8 mouse cellular contexts compared by ENCODE assay signal in the genomic region with DNA sequence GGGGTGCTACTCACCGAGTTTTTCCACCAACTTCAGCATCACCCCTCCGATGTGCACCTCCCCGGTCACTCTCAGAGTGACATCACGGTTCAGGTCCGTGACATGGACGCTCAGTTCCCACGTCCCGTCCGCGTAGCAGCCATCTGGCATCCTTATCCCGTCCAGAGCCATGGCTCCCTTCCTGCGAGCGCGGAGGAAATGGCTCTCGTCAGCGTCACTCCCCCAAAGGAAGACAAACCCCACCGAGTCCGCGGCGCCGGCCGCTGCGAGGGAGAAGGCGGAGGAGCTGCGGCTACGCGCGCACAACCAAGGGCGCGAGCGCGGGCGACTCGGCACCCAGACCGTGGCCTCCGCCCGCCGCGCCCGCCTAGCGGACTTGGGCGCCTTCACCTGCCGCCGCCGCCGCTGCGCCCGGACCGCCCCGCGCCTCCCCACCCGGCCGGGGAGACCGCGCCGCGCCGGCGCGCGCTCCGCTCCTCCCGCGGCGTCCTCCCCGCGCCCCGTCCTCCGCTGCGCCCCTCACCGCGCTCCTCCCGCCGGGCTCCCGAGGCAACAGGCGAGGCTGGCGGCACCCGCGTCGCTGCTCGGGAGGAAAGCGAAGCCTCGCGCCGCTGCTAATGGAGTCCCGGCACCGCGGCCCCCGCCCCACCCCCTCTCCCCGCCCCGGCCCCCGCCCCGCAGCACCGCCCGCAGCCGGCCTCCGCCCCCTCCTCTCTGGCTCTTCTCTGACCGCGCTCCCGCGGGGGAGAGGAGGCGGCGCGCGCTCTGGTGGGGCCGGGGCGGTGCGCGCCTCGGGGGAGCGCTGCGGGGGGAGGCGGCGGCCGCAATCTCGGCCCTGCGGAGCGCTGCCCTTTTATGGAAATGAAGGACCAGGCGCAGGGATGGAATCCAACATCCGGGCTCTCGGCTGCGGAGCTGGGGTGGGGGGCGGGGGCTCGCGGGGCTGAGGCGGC. TPM values are rescaled to one million over a fixed set of nuclear protein-coding genes. Genes with fewer than 3 reads are reported as not detected.
DNase-seq lines count a peak whose midpoint lies in the region; ATAC-seq and TF ChIP-seq lines count a peak whose summit lies in the region.

Gene Fermt2 (minus strand): TSS at position 708 of the 953 bp plus-strand sequence.

- no peak for DNase-seq in spleen, adult 2 months (ENCODE audit: low read depth in 1 of 2, low spot score in 2 of 2)
- no peak for DNase-seq in spleen, adult 12 weeks (ENCODE audit: low spot score)
- DNase-seq in heart, adult 9 months (ENCODE audit: low spot score in 2 of 2), result peak; percentile 91 to 93
- peak; percentile 94 for DNase-seq in neural tube, embryonic 10.5 days (ENCODE audit: extremely low spot score, low spot score)
- DNase-seq in thymus, postnatal 0 days (ENCODE audit: low spot score), result no peak

- H3K4me2 ChIP-seq in embryonic facial prominence, embryonic 15.5 days (replicated peaks), result peak within 1 kb of the TSS; percentile 70
- H3K4me2 ChIP-seq in kidney, embryonic 14.5 days (replicated peaks; ENCODE audit: low read depth, low read length), result peak within 1 kb of the TSS; percentile 86
- peak within 1 kb of the TSS; percentile 74 for H3K4me2 ChIP-seq in limb, embryonic 15.5 days

- peak within 1 kb of the TSS; percentile 52 for H3K4me3 ChIP-seq in spleen, adult 2 months (ENCODE audit: extremely low read depth, insufficient read depth, insufficient read length)
- H3K4me3 ChIP-seq in embryonic facial prominence, embryonic 15.5 days (replicated peaks), result peak within 1 kb of the TSS; percentile 58
- H3K4me3 ChIP-seq in kidney, embryonic 14.5 days (ENCODE audit: low read length), result peak within 1 kb of the TSS; percentile 80
- H3K4me3 ChIP-seq in limb, embryonic 15.5 days, result peak within 1 kb of the TSS; percentile 82

- peak within 1 kb of the TSS; percentile 48 for H3K27ac ChIP-seq in spleen, adult 2 months (ENCODE audit: insufficient read depth, low read length)
- peak within 1 kb of the TSS; percentile 96 for H3K27ac ChIP-seq in embryonic facial prominence, embryonic 15.5 days (replicated peaks)
- peak within 1 kb of the TSS; percentile 93 for H3K27ac ChIP-seq in kidney, embryonic 14.5 days (ENCODE audit: low read depth, low read length)
- peak within 1 kb of the TSS; percentile 98 for H3K27ac ChIP-seq in limb, embryonic 15.5 days

- 2% methylated on average over 81 of the region's 126 CpGs for WGBS in spleen, adult 2 months
- WGBS in embryonic facial prominence, embryonic 15.5 days, result under 1% methylated on average over 104 of the region's 126 CpGs
- WGBS in kidney, embryonic 14.5 days, result 1% methylated on average over 68 of the region's 126 CpGs
- WGBS in limb, embryonic 15.5 days, result under 1% methylated on average over 69 of the region's 126 CpGs

- TF ChIP-seq CTCF in spleen, adult 2 months (IDR thresholded peaks at IDR 0.05; ENCODE audit: extremely low read depth, insufficient read depth, insufficient read length, insufficient replicate concordance), result no peak

- peak within 1 kb of the TSS; percentile 65 for H3K9ac ChIP-seq in embryonic facial prominence, embryonic 15.5 days
- peak within 1 kb of the TSS; percentile 94 for H3K9ac ChIP-seq in kidney, embryonic 14.5 days (ENCODE audit: low read depth, low read length)
- peak within 1 kb of the TSS; percentile 86 for H3K9ac ChIP-seq in limb, embryonic 15.5 days

- no peaks in the 10 kb centered on the region for H3K4me1 ChIP-seq in spleen, adult 2 months (ENCODE audit: control insufficient read depth, insufficient read depth, insufficient read length)
- peaks cover 22% of the 10 kb centered on the region; the same call in 1 of the 2 replicates for H3K4me1 ChIP-seq in embryonic facial prominence, embryonic 15.5 days
- peaks cover 17% of the 10 kb centered on the region for H3K4me1 ChIP-seq in kidney, embryonic 14.5 days (ENCODE audit: control insufficient read depth, insufficient read depth, low read length)
- peaks cover 24% of the 10 kb centered on the region for H3K4me1 ChIP-seq in limb, embryonic 15.5 days

- H3K27me3 ChIP-seq in spleen, adult 2 months (ENCODE audit: control insufficient read depth, insufficient read depth, low read length), result peaks cover 6% of the 10 kb centered on the region
- H3K27me3 ChIP-seq in embryonic facial prominence, embryonic 15.5 days, result no peaks in the 10 kb centered on the region
- H3K27me3 ChIP-seq in kidney, embryonic 14.5 days (ENCODE audit: control insufficient read depth, insufficient read depth, low read length), result no peaks in the 10 kb centered on the region
- H3K27me3 ChIP-seq in limb, embryonic 15.5 days, result no peaks in the 10 kb centered on the region

- no peak for TF ChIP-seq POLR2A in spleen, adult 2 months (IDR thresholded peaks at IDR 0.05; ENCODE audit: low read depth, low read length)

- ATAC-seq in embryonic facial prominence, embryonic 15.5 days (ENCODE audit: insufficient number of reproducible peaks, low FRiP score, low TSS enrichment, low read depth), result peak; percentile 91
- peak; percentile 91 for ATAC-seq in kidney, embryonic 14.5 days (ENCODE audit: low FRiP score, low TSS enrichment)
- ATAC-seq in limb, embryonic 15.5 days (ENCODE audit: insufficient number of reproducible peaks, low FRiP score, low TSS enrichment, low read depth), result peak; percentile 87

- H3K36me3 ChIP-seq in spleen, adult 2 months (ENCODE audit: control insufficient read depth, insufficient read depth, low read length), result no peaks in the 10 kb centered on the region
- no peaks in the 10 kb centered on the region for H3K36me3 ChIP-seq in embryonic facial prominence, embryonic 15.5 days
- no peaks in the 10 kb centered on the region; the same call in 1 of the 2 replicates for H3K36me3 ChIP-seq in kidney, embryonic 14.5 days (ENCODE audit: control insufficient read depth, insufficient read depth, low read length)
- H3K36me3 ChIP-seq in limb, embryonic 15.5 days, result no peaks in the 10 kb centered on the region

- no peaks in the 10 kb centered on the region for H3K9me3 ChIP-seq in embryonic facial prominence, embryonic 15.5 days (replicated peaks)
- no peaks in the 10 kb centered on the region for H3K9me3 ChIP-seq in kidney, embryonic 14.5 days (ENCODE audit: control insufficient read depth, low read length)
- no peaks in the 10 kb centered on the region for H3K9me3 ChIP-seq in limb, embryonic 15.5 days

RNA-seq across cellular contexts. Expression of gene Fermt2, which starts in this region (rescaled TPM):
- 7.9 and 9.3 TPM in 2 replicates for polyA plus RNA-seq in spleen, adult 2 months (2012; rRNA removed)
- 136 and 150 TPM in 2 replicates for polyA plus RNA-seq in embryonic facial prominence, embryonic 15.5 days (2015; fragmentation: Nextera tagmentation; extraction: Ambion mirVana)
- polyA plus RNA-seq in kidney, embryonic 14.5 days (2014; fragmentation: Nextera tagmentation; extraction: Ambion mirVana), result 147 and 172 TPM in 2 replicates
- polyA plus RNA-seq in limb, embryonic 15.5 days (2015; fragmentation: Nextera tagmentation; extraction: Ambion mirVana), result 136 and 155 TPM in 2 replicates
- 24.0 and 27.0 TPM in 2 replicates for polyA plus RNA-seq in thymus, postnatal 0 days (2015; fragmentation: Nextera tagmentation; extraction: Ambion mirVana)

Comparison
In these comparisons a context has a peak if more than half of its experiments do, and no peak if none do; other contexts are left out.
1. DNase-seq: peak in heart, adult 9 months (2 of 2) and neural tube, embryonic 10.5 days (single experiment); none in spleen, adult 2 months (0 of 2), spleen, adult 12 weeks (single experiment) and thymus, postnatal 0 days (single experiment).
2. H3K27ac ChIP-seq: peak in every context shown above with its lines; median percentile 98 in limb, embryonic 15.5 days; 96 in embryonic facial prominence, embryonic 15.5 days; 93 in kidney, embryonic 14.5 days; 48 in spleen, adult 2 months.
3. Peak in every context shown above with its lines, with median percentiles within 50 percentile points of each other: H3K4me3 ChIP-seq, ATAC-seq, H3K4me2 ChIP-seq and H3K9ac ChIP-seq.